8 mouse cellular contexts compared by ENCODE assay signal in genomic region chr7:34571295-34571694, GRCm38 (mm10).
DNase-seq lines count a peak whose midpoint lies in the region; ATAC-seq and TF ChIP-seq lines count a peak whose summit lies in the region.

No protein-coding gene starts in this region.

- peaks cover 13% of the 10 kb centered on the region; the same call in 1 of the 2 replicates for H3K4me1 ChIP-seq in lung, postnatal 0 days (ENCODE audit: insufficient read depth, low read depth, low read length)

- H3K4me2 ChIP-seq in lung, postnatal 0 days (replicated peaks; ENCODE audit: low read depth, low read length), result peak overlapping the region; percentile 71

- H3K4me3 ChIP-seq in gastrocnemius, adult 2 months, result no peak overlapping the region
- H3K4me3 ChIP-seq in lung, postnatal 0 days (ENCODE audit: low read depth, low read length), result no peak overlapping the region

- 27% methylated on average over 10 of the region's 10 CpGs for WGBS in lung, postnatal 0 days

- peak; percentile 68 for ATAC-seq in lung, postnatal 0 days

- no peak for TF ChIP-seq CTCF in gastrocnemius, adult 2 months (IDR thresholded peaks at IDR 0.05)
- no peak for TF ChIP-seq CTCF in lung, postnatal 0 days (IDR thresholded peaks at IDR 0.05)

- intact Hi-C loops in gastrocnemius, adult 2 months (cut with DNase I), result no loop called here

- DNase-seq in gastrocnemius, adult 2 months, result peak; percentile 44
- no peak for DNase-seq in gastrocnemius, postnatal 25 days
- peak; percentile 59 to 63 for DNase-seq in heart, adult 18-20 months
- DNase-seq in kidney, adult 11 months, result peak; percentile 57
- DNase-seq in lung, postnatal 0 days (ENCODE audit: low spot score), result peak; percentile 74
- peak; percentile 73 for DNase-seq in testis, postnatal 10 days (ENCODE audit: low spot score)
- no peak for DNase-seq in right cerebral cortex, postnatal 25 days
- no peak for DNase-seq in thymus, postnatal 14 days

- TF ChIP-seq EP300 in lung, postnatal 0 days (IDR thresholded peaks at IDR 0.05), result no peak

- H3K9me3 ChIP-seq in lung, postnatal 0 days (ENCODE audit: low read length), result no peaks in the 10 kb centered on the region

- no peaks in the 10 kb centered on the region for H3K36me3 ChIP-seq in lung, postnatal 0 days (ENCODE audit: insufficient read depth, low read length)

- H3K27me3 ChIP-seq in lung, postnatal 0 days (replicated peaks; ENCODE audit: insufficient read depth, low read length), result no peaks in the 10 kb centered on the region

- peak overlapping the region; percentile 79 for H3K27ac ChIP-seq in gastrocnemius, adult 2 months
- H3K27ac ChIP-seq in lung, postnatal 0 days (ENCODE audit: low read length), result peak overlapping the region; percentile 47; the same call in 1 of the 2 replicates

- H3K9ac ChIP-seq in lung, postnatal 0 days (replicated peaks; ENCODE audit: low read depth), result no peak overlapping the region

Comparison
In these comparisons a context has a peak if more than half of its experiments do, and no peak if none do; other contexts are left out.
1. DNase-seq: peak in gastrocnemius, adult 2 months (single experiment), heart, adult 18-20 months (2 of 2), kidney, adult 11 months (single experiment), lung, postnatal 0 days (single experiment) and testis, postnatal 10 days (single experiment); none in gastrocnemius, postnatal 25 days (single experiment), right cerebral cortex, postnatal 25 days (single experiment) and thymus, postnatal 14 days (single experiment).